Mouse (Mus musculus) intestine, postnatal 0 days (tissue): ENCODE data around the gene Ppp1r1b. TPM values are rescaled to one million over a fixed set of nuclear protein-coding genes. Genes with fewer than 3 reads are reported as not detected.
A peak's percentile ranks its signal among the peaks of the same experiment; 100 is the strongest.

Experiments
- ATAC-seq: fragments of 200-750 bp; cut with Nextera tagmentation; 2 replicates; pipeline ENCODE4 v1.8.0; 2017; ENCODE audit warnings: mild to moderate bottlenecking, moderate TSS enrichment, moderate library complexity
- H3K27ac ChIP-seq: fragments of 300-500 bp; sonication (generic); 2 replicates; pipeline ENCODE4 v1.5.1; 2014; ENCODE audit warnings: mild to moderate bottlenecking, low read depth, low read length, moderate library complexity
- H3K27me3 ChIP-seq: fragments of 300-500 bp; sonication (generic); replicated peaks from 2 replicates; pipeline ENCODE4 v1.6.1; 2014; ENCODE audit warnings: low read length, mixed read lengths; ENCODE audit not compliant: control insufficient read depth, insufficient read depth
- H3K36me3 ChIP-seq: fragments of 300-500 bp; sonication (generic); 2 replicates; pipeline ENCODE4 v1.6.1; 2014; ENCODE audit warnings: mild to moderate bottlenecking, moderate library complexity; ENCODE audit not compliant: control insufficient read depth, insufficient read depth
- H3K4me1 ChIP-seq: fragments of 300-500 bp; sonication (generic); replicated peaks from 2 replicates; pipeline ENCODE4 v1.6.1; 2014; ENCODE audit warnings: antibody characterized with exemption, low read length, mixed read lengths; ENCODE audit not compliant: control insufficient read depth, insufficient read depth
- H3K4me2 ChIP-seq: fragments of 300-500 bp; sonication (generic); replicated peaks from 2 replicates; pipeline ENCODE4 v1.6.1; 2014; ENCODE audit warnings: low read depth, mild to moderate bottlenecking, moderate library complexity
- H3K4me3 ChIP-seq: fragments of 300-500 bp; sonication (generic); 2 replicates; pipeline ENCODE4 v1.5.1; 2014; ENCODE audit warnings: low read depth, low read length
- H3K9ac ChIP-seq: fragments of 300-500 bp; sonication (generic); 2 replicates; pipeline ENCODE4 v1.6.1; 2014; ENCODE audit warnings: mild to moderate bottlenecking, low read depth, low read length
- H3K9me3 ChIP-seq: fragments of 300-500 bp; sonication (generic); 2 replicates; pipeline ENCODE4 v1.6.1; 2016; ENCODE audit warnings: mixed run types; ENCODE audit not compliant: control insufficient read depth
- CTCF ChIP-seq: sonication (generic); IDR thresholded peaks from 2 replicates; pipeline ENCODE4 v1.5.1; 2016; ENCODE audit warnings: low read depth, mild to moderate bottlenecking, control low read depth, antibody characterized with exemption, moderate library complexity
- WGBS: fragments of 180-500 bp; shearing (Covaris S2); extraction: QIAGEN DNeasy Blood & Tissue Kit; methylation state at CpG from one replicate; pipeline ENCODE4 v1.1.7; 2014; 5-methylcytosine and 5-hydroxymethylcytosine counted together
- polyA plus RNA-seq: library from polyadenylated mRNA; unstranded; fragments of >200 nt; fragmentation: Nextera tagmentation; extraction: Ambion mirVana; gene quantifications from 2 replicates; pipeline ENCODE4 v1.2.1, GENCODE M21; 2015

The Ppp1r1b gene
- polyA plus RNA-seq, 1 experiment from 2014 or later = 99.5 TPM

- Histone ChIP-seq H3K36me3 (peaks cover 3% of the 10 kb centered on the region; the same call in 1 of the 2 replicates), H3K9me3 (no peaks in the 10 kb centered on the region), H3K27me3 (peaks cover 18% of the 10 kb centered on the region; the same call in 1 of the 2 replicates), H3K9ac (no peak overlapping the region), H3K27ac (no peak overlapping the region), H3K4me3 (no peak overlapping the region), H3K4me1 (no peaks in the 10 kb centered on the region), H3K4me2 (no peak overlapping the region)
- 10% methylated on average over 24 of the region's 24 CpGs for WGBS
- TF ChIP-seq CTCF = peak; percentile 46
- no peak for ATAC-seq
Measured at GRCm38 (mm10) chr11:98386596-98386995, 38.4 kb downstream of the Ppp1r1b start.

GRCm38 (mm10) chr11:98387056-98387577 lies 38.9 kb downstream of the Ppp1r1b start:
- H3K27ac ChIP-seq = no peak overlapping the region
- H3K27me3 ChIP-seq = peaks cover 18% of the 10 kb centered on the region; the same call in 1 of the 2 replicates
- no peaks in the 10 kb centered on the region for H3K4me1 ChIP-seq
- ATAC-seq = no peak
- H3K4me3 ChIP-seq = no peak overlapping the region
- no peak overlapping the region for H3K9ac ChIP-seq
- H3K4me2 ChIP-seq = no peak overlapping the region
- TF ChIP-seq CTCF = no peak
- no peaks in the 10 kb centered on the region for H3K36me3 ChIP-seq
- 55% methylated on average over 14 of the region's 14 CpGs for WGBS
- H3K9me3 ChIP-seq = no peaks in the 10 kb centered on the region

GRCm38 (mm10) chr11:98388282-98388681 lies 40.1 kb downstream of the Ppp1r1b start:
- H3K27me3 ChIP-seq = peaks cover 18% of the 10 kb centered on the region; the same call in 1 of the 2 replicates
- 77% methylated on average over 10 of the region's 10 CpGs for WGBS
- H3K27ac ChIP-seq = no peak overlapping the region
- TF ChIP-seq CTCF = no peak
- H3K4me2 ChIP-seq = no peak overlapping the region
- no peak overlapping the region for H3K9ac ChIP-seq
- H3K4me3 ChIP-seq = no peak overlapping the region
- no peak for ATAC-seq
- no peaks in the 10 kb centered on the region for H3K9me3 ChIP-seq
- peaks cover 4% of the 10 kb centered on the region; the same call in 1 of the 2 replicates for H3K4me1 ChIP-seq
- H3K36me3 ChIP-seq = no peaks in the 10 kb centered on the region

GRCm38 (mm10) chr11:98389221-98389780 lies 41.1 kb downstream of the Ppp1r1b start:
- 28% methylated on average over 9 of the region's 9 CpGs for WGBS

GRCm38 (mm10) chr11:98390141-98390540 lies 41.9 kb downstream of the Ppp1r1b start:
- Histone ChIP-seq H3K36me3 (no peaks in the 10 kb centered on the region), H3K27me3 (peaks cover 18% of the 10 kb centered on the region; the same call in 1 of the 2 replicates), H3K27ac (no peak overlapping the region), H3K4me2 (no peak overlapping the region), H3K9me3 (no peaks in the 10 kb centered on the region), H3K9ac (no peak overlapping the region), H3K4me3 (no peak overlapping the region), H3K4me1 (peaks cover 5% of the 10 kb centered on the region; the same call in 1 of the 2 replicates)
- TF ChIP-seq CTCF = no peak
- 63% methylated on average over 12 of the region's 12 CpGs for WGBS
- ATAC-seq = no peak

More at GRCm38 (mm10) chr11:98389221-98389780, 41.1 kb downstream of the Ppp1r1b start:
- Histone ChIP-seq H3K36me3 (no peaks in the 10 kb centered on the region), H3K27ac (no peak overlapping the region), H3K27me3 (peaks cover 18% of the 10 kb centered on the region; the same call in 1 of the 2 replicates), H3K9ac (no peak overlapping the region), H3K4me3 (no peak overlapping the region), H3K4me2 (no peak overlapping the region), H3K9me3 (no peaks in the 10 kb centered on the region), H3K4me1 (peaks cover 5% of the 10 kb centered on the region; the same call in 1 of the 2 replicates)
- ATAC-seq = no peak
- TF ChIP-seq CTCF = peak; percentile 81

GRCm38 (mm10) chr11:98392034-98392433 lies 43.8 kb downstream of the Ppp1r1b start:
- Histone ChIP-seq H3K9ac (no peak overlapping the region), H3K4me2 (no peak overlapping the region), H3K9me3 (no peaks in the 10 kb centered on the region), H3K27ac (no peak overlapping the region), H3K36me3 (no peaks in the 10 kb centered on the region), H3K4me1 (peaks cover 9% of the 10 kb centered on the region; the same call in 1 of the 2 replicates), H3K27me3 (peaks cover 10% of the 10 kb centered on the region; the same call in 1 of the 2 replicates), H3K4me3 (no peak overlapping the region)
- ATAC-seq = no peak
- WGBS = 19% methylated on average over 7 of the region's 8 CpGs
- TF ChIP-seq CTCF = no peak
